Mouse (Mus musculus): ENCODE measurements around the gene Pigq.

Pigq gene

DNA sequence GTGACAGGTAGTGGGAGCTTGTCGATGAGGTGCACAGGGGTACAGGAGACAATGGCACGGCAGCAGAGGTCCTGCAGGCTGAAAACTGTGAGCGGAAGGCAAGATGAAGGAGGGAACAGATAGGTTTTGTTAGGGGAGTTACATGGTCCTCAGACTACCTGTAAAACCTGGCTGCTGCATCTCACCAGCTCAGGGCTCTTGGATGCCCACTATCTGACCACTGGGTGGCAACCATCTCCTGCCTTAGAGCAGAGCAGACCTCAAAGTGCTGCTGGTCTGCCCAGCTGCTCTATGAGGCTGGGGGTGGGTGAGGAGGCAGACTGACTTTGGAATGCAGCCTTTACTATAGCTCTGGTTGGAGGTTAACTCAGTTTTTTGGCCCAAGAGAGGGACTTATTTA lies 60.9 kb downstream of the Pigq start:
- ATAC-seq (ENCODE audit: low TSS enrichment): no peak

DNA sequence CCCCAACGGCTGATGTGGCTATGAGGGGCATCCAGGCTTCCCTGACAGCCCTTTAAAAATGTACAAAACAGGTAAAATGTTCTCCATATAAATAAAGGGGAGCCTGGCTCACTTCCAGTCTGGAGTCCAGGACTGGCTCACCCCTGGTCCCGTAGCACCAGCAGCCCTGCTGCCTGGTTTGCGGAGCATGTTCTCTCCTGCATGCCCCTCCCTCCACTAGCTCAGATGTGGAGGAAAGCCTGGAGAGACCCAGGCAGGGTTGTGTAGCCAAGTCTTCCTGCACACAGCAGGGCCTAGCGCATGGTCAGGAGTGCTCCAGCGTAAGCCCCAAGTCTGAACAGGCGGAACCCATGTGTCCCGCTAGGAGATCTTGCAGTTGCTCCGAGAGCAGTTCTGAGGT lies 61.5 kb downstream of the Pigq start:
- ATAC-seq (ENCODE audit: low TSS enrichment): no peak

DNA sequence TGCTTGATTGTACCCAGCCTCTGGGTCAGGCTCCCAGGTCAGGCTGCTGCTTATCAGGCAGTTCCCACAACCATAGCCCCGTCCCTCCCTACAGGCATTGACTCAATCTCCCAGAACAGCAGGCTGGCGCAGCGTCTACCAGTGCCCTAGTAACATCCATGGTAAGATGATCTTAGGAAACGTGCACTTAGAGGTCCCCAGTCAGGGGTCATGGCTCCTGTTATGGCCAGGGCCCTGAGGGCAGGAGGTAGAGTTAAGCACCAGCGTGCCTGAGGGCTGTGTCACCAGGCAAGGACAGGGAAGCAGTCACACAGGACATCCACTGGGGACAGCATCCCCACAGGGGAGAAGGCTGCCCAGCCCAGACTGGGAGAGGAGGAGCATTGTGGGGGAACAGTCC lies 62.4 kb downstream of the Pigq start:
- no peak for ATAC-seq (ENCODE audit: low TSS enrichment)

DNA sequence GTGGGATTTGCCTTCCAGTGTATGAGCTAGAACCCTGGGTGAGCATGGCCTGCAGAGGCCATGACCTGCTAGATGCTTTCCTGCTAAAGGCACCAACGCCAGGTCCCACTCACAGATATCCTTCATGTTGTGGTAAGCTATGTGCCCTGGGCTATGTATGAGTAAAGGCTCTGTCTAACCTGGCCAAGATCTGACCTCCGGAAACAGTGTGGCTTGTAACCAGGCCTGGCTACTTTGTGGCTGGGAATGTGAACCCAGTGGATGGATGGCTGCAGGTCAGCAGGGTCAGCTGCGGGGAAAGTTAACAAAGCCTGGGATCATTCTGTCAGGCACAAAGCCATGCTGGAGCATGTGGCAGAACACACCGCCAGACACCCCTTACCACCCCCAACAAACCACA lies 63.0 kb downstream of the Pigq start:
- no peak for ATAC-seq (ENCODE audit: low TSS enrichment)

DNA sequence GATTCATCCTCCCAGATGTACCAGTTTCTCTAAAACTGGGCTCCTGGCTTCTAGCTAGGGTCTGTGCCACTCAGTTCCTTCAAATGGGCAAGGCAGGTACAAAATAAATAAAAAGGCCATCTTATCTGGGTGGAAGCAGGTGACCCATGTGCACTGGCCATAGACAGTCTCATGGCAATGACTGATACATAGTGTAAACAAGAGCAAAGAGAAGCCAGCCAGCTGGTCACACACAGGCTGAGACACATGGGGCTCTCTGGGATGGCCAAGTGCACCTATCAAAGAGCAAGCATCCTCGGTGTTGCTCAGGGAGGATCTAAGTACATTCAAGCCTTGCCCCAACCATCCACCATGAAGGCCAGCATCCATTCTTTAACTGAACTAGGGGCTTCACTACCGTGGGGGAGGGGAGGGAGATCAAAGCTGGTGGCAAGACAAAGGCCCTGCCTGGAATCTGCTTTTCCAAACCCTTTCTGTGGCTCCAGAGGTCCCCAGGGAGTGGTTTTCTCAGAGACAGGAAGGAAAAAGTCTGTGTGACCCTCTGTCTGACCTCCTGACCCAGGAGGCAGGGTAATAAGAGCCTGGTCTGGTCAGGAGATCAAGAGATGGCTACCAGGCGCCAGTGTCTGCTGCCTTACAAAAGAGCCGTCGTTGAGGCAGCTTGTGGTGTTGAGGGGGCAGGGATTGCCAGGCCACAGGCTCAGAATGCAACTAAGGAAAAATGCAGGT lies 63.7 kb downstream of the Pigq start:
- no peak for ATAC-seq (ENCODE audit: low TSS enrichment)

DNA sequence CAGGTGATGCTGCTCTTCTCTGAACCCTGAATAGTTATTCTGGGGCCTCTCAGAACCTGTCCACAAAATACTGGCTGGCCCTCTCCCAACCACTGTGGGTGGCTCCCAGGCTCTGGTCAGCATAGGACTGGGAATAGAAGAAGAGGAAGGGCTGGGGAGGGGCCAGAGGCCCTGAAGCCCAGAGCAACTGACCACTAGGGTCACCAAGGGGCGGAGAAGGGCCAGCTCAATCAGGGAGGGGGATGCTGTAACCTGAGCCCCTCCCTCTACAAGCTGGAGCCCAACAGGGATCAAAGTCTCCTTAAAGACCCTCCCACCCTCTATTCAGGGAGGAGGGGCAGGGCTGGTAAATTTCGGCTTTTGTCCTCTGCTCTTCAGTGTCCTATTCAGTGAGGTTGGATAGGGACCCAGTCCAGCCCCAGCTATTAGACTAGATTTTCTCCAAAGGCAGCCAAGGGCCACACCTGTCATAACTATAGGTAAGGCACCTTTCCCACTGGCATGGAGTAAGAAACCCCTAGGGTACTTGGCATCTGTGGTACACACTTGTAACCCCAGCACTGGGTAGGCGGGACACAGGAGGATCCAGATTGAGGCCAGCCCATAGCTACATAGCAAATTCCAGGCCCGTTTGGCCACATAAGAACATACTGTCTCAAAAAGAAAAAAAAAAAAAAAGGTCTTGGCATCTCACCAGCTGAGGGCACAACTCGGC lies 64.4 kb downstream of the Pigq start, which contains the start of gene Wfikkn1:
Wfikkn1 (minus strand) TSS at position 663 of the 715 bp plus-strand sequence.
- no peak for ATAC-seq (ENCODE audit: low TSS enrichment)

DNA sequence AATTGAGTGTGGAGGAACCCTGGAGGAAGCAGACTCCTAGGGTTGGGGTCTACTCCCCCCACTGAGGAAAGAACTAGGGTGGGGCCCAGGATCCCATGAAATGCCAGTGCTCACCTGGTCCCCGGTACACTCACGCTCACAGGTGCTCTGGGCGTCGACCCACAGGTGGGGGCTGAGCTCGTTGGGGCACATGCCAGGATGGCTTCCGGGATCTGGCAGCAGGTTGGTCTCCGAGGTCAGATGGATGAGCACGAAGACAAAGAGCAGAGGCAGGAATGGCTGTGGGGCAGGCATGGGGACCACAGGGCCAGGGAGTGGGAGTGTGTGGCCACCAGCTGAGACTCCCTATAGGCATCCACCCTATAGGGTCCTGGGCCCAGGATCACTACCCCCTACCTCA lies 65.0 kb downstream of the Pigq start:
- ATAC-seq (ENCODE audit: low TSS enrichment): no peak

DNA sequence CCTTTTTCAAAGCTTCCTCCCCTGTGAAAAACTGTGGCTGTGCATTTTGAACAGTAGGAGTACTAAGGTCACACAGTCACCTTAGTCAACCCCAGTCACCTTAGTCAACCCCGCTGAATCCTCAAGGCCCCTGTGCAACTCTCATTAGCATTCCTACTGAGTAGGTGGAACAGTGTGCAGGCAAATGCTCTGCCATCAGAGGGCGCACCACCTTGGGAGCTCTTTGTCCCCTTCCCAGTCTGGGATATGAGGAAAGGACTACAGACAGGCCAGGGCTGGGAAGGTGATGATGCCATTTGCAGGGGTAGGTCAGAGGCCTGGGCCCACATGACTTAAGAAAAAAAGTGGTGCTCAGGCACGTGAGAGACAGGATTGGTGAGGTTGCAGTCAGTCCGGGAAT lies 65.5 kb downstream of the Pigq start:
- ATAC-seq (ENCODE audit: low TSS enrichment): no peak

DNA sequence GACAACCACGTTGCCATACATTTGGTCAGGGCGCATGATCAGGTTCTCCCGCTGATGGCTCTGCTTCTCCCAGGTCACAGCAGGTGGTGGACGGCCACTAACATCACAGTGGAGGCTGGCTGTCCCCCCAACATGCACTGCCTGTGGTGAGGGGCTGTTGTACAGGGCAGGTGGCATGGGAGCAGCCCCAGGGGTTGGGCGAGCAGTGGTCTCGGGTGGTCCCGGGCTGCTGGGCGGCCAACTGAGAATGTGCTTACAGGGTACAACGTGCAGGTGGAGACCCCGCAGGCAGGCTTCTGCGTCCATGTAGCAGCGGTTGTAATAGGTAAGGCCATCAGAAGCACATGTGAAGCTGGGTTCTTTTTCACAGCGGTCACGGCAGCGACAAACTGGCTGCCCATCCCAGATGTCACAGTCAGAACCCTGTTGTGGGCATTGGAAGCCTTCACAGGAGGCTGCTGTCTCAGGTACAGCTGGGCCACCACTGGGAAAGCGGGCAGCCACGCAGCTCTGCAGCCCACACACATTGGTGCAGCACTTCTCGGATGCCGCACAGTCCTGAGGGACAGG lies 66.0 kb downstream of the Pigq start:
- no peak for ATAC-seq (ENCODE audit: low TSS enrichment)

DNA sequence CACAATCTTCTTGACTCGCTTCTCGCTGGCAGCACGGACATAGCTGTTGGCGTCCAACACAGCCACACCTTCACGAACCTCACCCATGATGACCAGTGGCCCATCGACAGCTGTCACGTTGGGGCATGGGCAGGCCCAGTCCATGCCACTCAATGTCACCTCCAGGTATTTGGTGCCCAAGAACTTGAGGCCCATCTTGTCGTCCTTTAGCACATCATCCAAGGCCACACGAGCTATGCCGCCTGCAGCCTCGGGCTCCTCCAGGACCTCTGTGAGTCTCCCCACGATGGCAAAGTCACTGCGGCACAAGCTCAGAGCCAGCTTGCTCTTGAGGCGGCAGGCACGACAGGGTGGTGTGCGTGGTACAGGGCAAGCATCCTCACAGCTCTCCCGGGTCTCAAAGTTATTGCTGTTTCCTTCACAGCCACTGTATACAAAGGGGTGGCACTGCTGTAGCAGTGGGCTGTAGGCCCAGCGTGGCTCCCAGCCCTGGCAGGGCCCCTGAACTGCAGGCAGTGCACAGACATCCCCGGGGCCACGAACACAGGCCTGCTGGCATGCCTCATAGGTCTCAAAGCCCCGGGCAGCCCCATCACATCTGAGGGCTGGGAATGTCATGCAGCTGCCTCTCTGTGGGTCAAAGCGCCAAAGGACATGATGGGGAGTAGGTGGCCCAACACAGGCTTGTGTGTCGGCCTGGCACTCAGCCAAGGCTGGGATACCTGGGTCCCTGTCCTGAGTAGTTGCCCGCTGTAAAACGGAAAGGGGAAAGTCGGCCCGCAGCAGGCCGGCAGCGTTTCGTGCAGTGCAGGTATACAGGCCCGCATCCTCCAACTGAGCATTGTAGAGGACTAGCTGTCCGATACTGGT lies 66.8 kb downstream of the Pigq start:
- ATAC-seq (ENCODE audit: low TSS enrichment): no peak

DNA sequence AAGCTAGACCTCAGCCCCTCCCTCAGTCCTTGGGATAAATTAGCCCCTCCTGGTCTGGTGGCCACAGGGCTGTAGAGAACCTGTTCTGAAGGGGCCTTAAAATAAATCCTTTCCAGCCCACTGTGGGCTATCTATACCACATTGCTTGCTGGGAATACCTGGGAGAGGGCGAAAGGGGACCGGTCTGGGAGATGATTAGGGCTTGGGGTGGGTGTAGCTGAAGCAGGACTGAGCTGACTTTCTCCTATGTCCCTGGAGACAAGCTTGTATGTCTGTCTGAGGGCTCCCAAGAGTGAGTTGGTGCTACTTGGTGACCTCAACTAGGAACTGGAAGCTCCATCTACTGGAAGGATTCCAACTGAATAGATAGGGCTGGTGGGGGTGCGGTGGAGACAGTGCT lies 67.7 kb downstream of the Pigq start:
- no peak for ATAC-seq (ENCODE audit: low TSS enrichment)

All from frontal cortex, adult (tissue).